Mouse (Mus musculus) sigmoid colon, adult 10 weeks (tissue): Measurements from ENCODE around the gene C1rl. TPM values are rescaled to one million over a fixed set of nuclear protein-coding genes. Genes with fewer than 3 reads are reported as not detected.

Experiments used
- polyA plus RNA-seq: library from polyadenylated mRNA; stranded (reverse); fragments of 350-450 nt; fragmentation: Illumina TruSeq; extraction: RNeasy Lipid Tissue Mini Kit (QIAGEN cat#74804); gene quantifications from one replicate; pipeline ENCODE4 v1.2.3, GENCODE M21; 2014; ENCODE audit warnings: low read depth, low replicate concordance

Gene C1rl
- 1.1 TPM for polyA plus RNA-seq

GRCm38 (mm10) chr6:124492842-124493561 is at the start of gene C1rl:
TSS of gene C1rl (plus strand) at chr6:124493113.

GRCm38 (mm10) chr6:124464305-124465271 is 28.3 kb upstream of the C1rl start, which contains the start of gene Clstn3:
TSS of gene Clstn3 (minus strand) at chr6:124464794.

GRCm38 (mm10) chr6:124512355-124512836 is 19.5 kb downstream of the C1rl start, which contains the start of gene C1ra:
TSS of gene C1ra (plus strand) at chr6:124512405.

GRCm38 (mm10) chr6:124542284-124542683 is 49.4 kb downstream of the C1rl start, which contains the start of gene C1s1:
TSS of gene C1s1 (minus strand) at chr6:124542359.

Other genes with a start within 250 kb of the C1rl start
- 9.3 TPM for gene Cd163, start 188.5 kb upstream of the C1rl start, polyA plus RNA-seq
- 6.4 TPM for gene Pex5, start 78.0 kb upstream of the C1rl start, polyA plus RNA-seq
- gene Clstn3, start 28.3 kb upstream of the C1rl start, polyA plus RNA-seq: not detected
- 11.3 TPM for gene C1ra, start 19.3 kb downstream of the C1rl start, polyA plus RNA-seq
- gene C1s1, start 49.2 kb downstream of the C1rl start, polyA plus RNA-seq: 103 TPM
- not detected for gene C1rb, start 77.2 kb downstream of the C1rl start, polyA plus RNA-seq
- 0.16 TPM for gene C1s2, start 143.0 kb downstream of the C1rl start, polyA plus RNA-seq
- 44.6 TPM for gene Lpcat3, start 169.9 kb downstream of the C1rl start, polyA plus RNA-seq
- gene Emg1, start 219.1 kb downstream of the C1rl start, polyA plus RNA-seq: 14.0 TPM
- 30.3 TPM for gene Phb2, start 219.2 kb downstream of the C1rl start, polyA plus RNA-seq
- gene Ptpn6, start 245.6 kb downstream of the C1rl start, polyA plus RNA-seq: 1.9 TPM
- 3.7 TPM for gene Grcc10, start 248.3 kb downstream of the C1rl start, polyA plus RNA-seq